Mouse (Mus musculus) testis, adult 2 months (tissue): ENCODE measurements around the gene Tmem119.

Source experiments
- CTCF ChIP-seq: fragments of 200-500 bp; IDR thresholded peaks from 2 replicates; pipeline ENCODE4 v1.5.1; 2012; ENCODE audit warnings: low read depth, mild to moderate bottlenecking, inconsistent platforms, low read length, moderate library complexity; ENCODE audit not compliant: control insufficient read depth, insufficient read depth, insufficient replicate concordance
- POLR2A ChIP-seq: fragments of 200-500 bp; IDR thresholded peaks from 2 replicates; pipeline ENCODE4 v1.6.1; 2012; ENCODE audit warnings: low read depth, mild to moderate bottlenecking, inconsistent platforms, low read length, moderate library complexity; ENCODE audit not compliant: control insufficient read depth

DNA sequence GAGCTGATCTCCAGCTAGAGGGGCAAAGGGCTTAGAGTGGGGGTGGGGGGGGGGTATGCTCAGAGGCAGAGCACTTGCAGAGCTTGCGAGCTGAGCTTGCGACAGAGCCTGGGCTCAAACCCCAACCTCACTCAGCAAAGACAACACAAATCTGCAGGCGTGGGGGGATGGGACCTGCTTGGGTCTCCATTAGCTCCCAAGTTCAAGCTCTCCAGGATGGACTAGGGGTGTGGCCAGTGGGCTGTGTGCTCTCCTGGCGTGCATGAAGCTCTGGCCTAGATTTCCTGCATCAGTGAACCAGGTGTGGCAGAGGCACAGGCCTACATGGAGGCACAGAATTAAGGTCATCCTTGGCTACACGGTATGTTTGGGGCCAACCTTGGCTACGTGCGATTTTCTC is 28.2 kb upstream of the Tmem119 start:
- TF ChIP-seq POLR2A (no peak), CTCF (no peak)
